Mouse (Mus musculus) MEL (cell line): ENCODE data around the gene Tshz2. TPM values are rescaled to one million over a fixed set of nuclear protein-coding genes. Genes with fewer than 3 reads are reported as not detected.

Experiments used
- DNase-seq: peaks from one replicate; pipeline ENCODE4 v3.0.0; 2011; ENCODE audit warnings: low read depth, low spot score
- H3K27ac ChIP-seq: 2 replicates; pipeline ENCODE4 v1.5.1; 2012; ENCODE audit warnings: low read depth, mild to moderate bottlenecking, control low read depth, low read length, moderate library complexity; ENCODE audit not compliant: control insufficient read depth
- H3K27me3 ChIP-seq, 2 experiments: fragments of 150-350 bp in 1 of 2; sonication (generic) in 1 of 2; 2 replicates each; pipeline ENCODE4 v1.6.1; 2012; ENCODE audit warnings: low read length in 2 of 2, mild to moderate bottlenecking in 2 of 2, improper control_type of control experiment in 1 of 2, moderate library complexity in 1 of 2; ENCODE audit not compliant: insufficient read depth in 2 of 2, control insufficient read depth in 1 of 2
- H3K36me3 ChIP-seq, 2 experiments: 2 replicates each; pipeline ENCODE4 v1.6.1; 2012 to 2014; ENCODE audit warnings: low read length in 2 of 2, improper control_type of control experiment in 1 of 2, inconsistent platforms in 1 of 2, mild to moderate bottlenecking in 1 of 2; ENCODE audit not compliant: insufficient read depth in 2 of 2, control insufficient read depth in 1 of 2
- H3K4me1 ChIP-seq, 2 experiments: fragments of 150-350 bp in 1 of 2; sonication (generic) in 1 of 2; 2 replicates each; pipeline ENCODE4 v1.6.1; 2012; ENCODE audit warnings: low read length in 2 of 2, improper control_type of control experiment in 1 of 2, mild to moderate bottlenecking in 1 of 2; ENCODE audit not compliant: insufficient read depth in 2 of 2, control insufficient read depth in 1 of 2
- H3K4me3 ChIP-seq, 2 experiments: fragments of 150-350 bp in 1 of 2; sonication (generic) in 1 of 2; 2 replicates each; pipeline ENCODE4 v1.5.1; 2012; ENCODE audit warnings: low read depth in 2 of 2, low read length in 2 of 2, mild to moderate bottlenecking in 2 of 2, moderate library complexity in 2 of 2, control low read depth in 1 of 2, improper control_type of control experiment in 1 of 2; ENCODE audit not compliant: control insufficient read depth in 1 of 2, insufficient read depth in 1 of 2
- H3K79me2 ChIP-seq: 2 replicates; pipeline ENCODE4 v1.6.1; 2012; ENCODE audit warnings: mild to moderate bottlenecking, low read length, moderate library complexity; ENCODE audit not compliant: control insufficient read depth, poor library complexity, insufficient read depth
- H3K9ac ChIP-seq: 2 replicates; pipeline ENCODE4 v1.6.1; 2012; ENCODE audit warnings: low read depth, mild to moderate bottlenecking, control low read depth, low read length, moderate library complexity; ENCODE audit not compliant: control insufficient read depth, poor library complexity, severe bottlenecking
- H3K9me3 ChIP-seq: fragments of 150-350 bp; sonication (generic); replicated peaks from 2 replicates; pipeline ENCODE4 v1.6.1; 2012; ENCODE audit warnings: mild to moderate bottlenecking, low read length, improper control_type of control experiment, moderate library complexity; ENCODE audit not compliant: insufficient read depth
- BHLHE40 ChIP-seq: IDR thresholded peaks from 2 replicates; pipeline ENCODE4 v1.6.1; 2012; ENCODE audit warnings: low read depth, mild to moderate bottlenecking, inconsistent platforms, low read length, improper control_type of control experiment, borderline replicate concordance
- CHD2 ChIP-seq: IDR thresholded peaks from 2 replicates; pipeline ENCODE4 v1.6.1; 2011; ENCODE audit warnings: low read length, improper control_type of control experiment
- CTCF ChIP-seq, 3 experiments: IDR thresholded peaks in 2 of 3; conservative IDR thresholded peaks in 1 of 3; 2 replicates each; pipeline ENCODE4 v1.5.1; 2011 to 2012; ENCODE audit warnings: low read length in 3 of 3, low read depth in 2 of 3, mild to moderate bottlenecking in 2 of 3, improper control_type of control experiment in 1 of 3, inconsistent platforms in 1 of 3, mixed read lengths in 1 of 3, moderate library complexity in 1 of 3; ENCODE audit not compliant: control insufficient read depth in 1 of 3, insufficient read depth in 1 of 3, poor library complexity in 1 of 3, severe bottlenecking in 1 of 3
- EP300 ChIP-seq, 2 experiments: IDR thresholded peaks; 2 replicates each; pipeline ENCODE4 v1.6.1; 2011; ENCODE audit warnings: improper control_type of control experiment in 2 of 2, low read length in 2 of 2, low read depth in 1 of 2, mild to moderate bottlenecking in 1 of 2
- GATA1 ChIP-seq: IDR thresholded peaks from 2 replicates; pipeline ENCODE4 v1.6.1; 2011; ENCODE audit warnings: low read depth, low read length, improper control_type of control experiment
- HCFC1 ChIP-seq: IDR thresholded peaks from 2 replicates; pipeline ENCODE4 v1.6.1; 2012; ENCODE audit warnings: low read depth, mild to moderate bottlenecking, inconsistent platforms, low read length, improper control_type of control experiment, moderate library complexity
- JUND ChIP-seq: IDR thresholded peaks from 2 replicates; pipeline ENCODE4 v1.6.1; 2011; ENCODE audit warnings: low read depth, mild to moderate bottlenecking, improper control_type of control experiment, low read length
- KAT2A ChIP-seq: conservative IDR thresholded peaks from 2 replicates; pipeline ENCODE4 v1.6.1; 2012; ENCODE audit warnings: low read depth, low read length, improper control_type of control experiment, inconsistent platforms
- MAFK ChIP-seq: IDR thresholded peaks from 2 replicates; pipeline ENCODE4 v1.6.1; 2011; ENCODE audit warnings: low read depth, mild to moderate bottlenecking, low read length, improper control_type of control experiment, borderline replicate concordance
- MEF2A ChIP-seq: IDR thresholded peaks from 2 replicates; pipeline ENCODE4 v1.6.1; 2014; ENCODE audit warnings: low read depth, mild to moderate bottlenecking, inconsistent platforms, low read length, improper control_type of control experiment; ENCODE audit not compliant: poor library complexity, insufficient replicate concordance, severe bottlenecking; ENCODE audit errors: extremely low read depth
- MYB ChIP-seq: IDR thresholded peaks from 2 replicates; pipeline ENCODE4 v1.6.1; 2011; ENCODE audit warnings: mild to moderate bottlenecking, low read depth, low read length, improper control_type of control experiment
- RCOR1 ChIP-seq: IDR thresholded peaks from 2 replicates; pipeline ENCODE4 v1.6.1; 2012; ENCODE audit warnings: low read depth, mild to moderate bottlenecking, inconsistent platforms, low read length, improper control_type of control experiment
- TAL1 ChIP-seq: IDR thresholded peaks from 2 replicates; pipeline ENCODE4 v1.6.1; 2012; ENCODE audit warnings: mild to moderate bottlenecking, inconsistent platforms, low read length, moderate library complexity, mixed read lengths
- TCF12 ChIP-seq: IDR thresholded peaks from 2 replicates; pipeline ENCODE4 v1.6.1; 2014; ENCODE audit warnings: low read depth, mild to moderate bottlenecking, inconsistent platforms, low read length, improper control_type of control experiment, moderate library complexity
- ZC3H11A ChIP-seq: IDR thresholded peaks from 2 replicates; pipeline ENCODE4 v1.6.1; 2012; ENCODE audit warnings: low read depth, mild to moderate bottlenecking, inconsistent platforms, low read length, improper control_type of control experiment
- ZMIZ1 ChIP-seq: IDR thresholded peaks from 2 replicates; pipeline ENCODE4 v1.6.1; 2012; ENCODE audit warnings: low read depth, mild to moderate bottlenecking, inconsistent platforms, low read length, improper control_type of control experiment, moderate library complexity
- polyA plus RNA-seq, 2 experiments: library from polyadenylated mRNA; stranded (reverse) in 1 of 2; unstranded in 1 of 2; fragments of >175 nt in 1 of 2; fragments of >200 nt in 1 of 2; gene quantifications; 2 replicates each; pipeline versions ENCODE4 v1.2.1 to v1.2.4; 2012; ENCODE audit warnings: low replicate concordance in 2 of 2, low read depth in 1 of 2; ENCODE audit not compliant: insufficient read length in 2 of 2, insufficient read depth in 1 of 2, missing spikeins in 1 of 2
- total RNA-seq: library from RNA; depleted of rRNA; stranded (reverse); fragments of 300-350 nt; gene quantifications from 2 replicates; pipeline ENCODE4 v1.2.3, GENCODE M21; 2012

The Tshz2 gene
- total and polyA plus RNA-seq, 3 experiments, result not detected

DNA sequence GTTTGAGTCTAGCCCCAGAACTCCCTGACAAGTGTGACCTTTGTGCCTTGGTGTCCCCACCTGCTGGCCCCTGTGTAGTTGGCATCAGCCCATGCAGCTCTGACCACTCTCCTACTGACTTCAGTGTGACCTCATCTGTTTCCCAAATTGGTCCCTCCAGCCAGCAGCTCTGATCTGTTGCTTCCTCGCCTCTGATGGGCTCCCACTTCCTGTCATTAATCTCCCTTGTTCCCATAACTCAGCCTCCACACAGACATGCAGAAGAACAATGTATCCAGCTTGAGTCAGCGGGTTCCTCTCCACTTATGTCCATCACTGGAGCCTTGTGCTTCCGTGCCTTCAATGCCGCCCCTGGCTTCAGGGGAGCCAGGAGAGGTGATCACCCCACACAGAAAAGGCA, 144.4 kb downstream of the Tshz2 start:
- Histone ChIP-seq H3K9me3 (no peaks in the 10 kb centered on the region), H3K4me3 (no peak overlapping the region), H3K27ac (no peak overlapping the region), H3K79me2 (no peaks in the 10 kb centered on the region), H3K4me1 (no peaks in the 10 kb centered on the region), H3K36me3 (no peaks in the 10 kb centered on the region), H3K9ac (no peak overlapping the region), H3K27me3 (no peaks in the 10 kb centered on the region)
- DNase-seq, result no peak
- TF ChIP-seq MEF2A, result no peak
- no peak for TF ChIP-seq BHLHE40
- TF ChIP-seq EP300 (IDR thresholded peaks at IDR 0.05; ENCODE audit: low read depth in 1 of 2, low read length in 2 of 2), result no peak
- no peak for TF ChIP-seq HCFC1
- TF ChIP-seq MYB, result no peak
- no peak for TF ChIP-seq CHD2
- no peak for TF ChIP-seq MAFK
- no peak for TF ChIP-seq GATA1
- TF ChIP-seq TCF12, result no peak
- TF ChIP-seq ZMIZ1, result no peak
- no peak for TF ChIP-seq JUND
- TF ChIP-seq RCOR1, result no peak
- no peak for TF ChIP-seq CTCF (IDR thresholded peaks at IDR 0.05 in 2 of 3, conservative IDR thresholded peaks at IDR 0.05 in 1 of 3; ENCODE audit: control insufficient read depth in 1 of 3, insufficient read depth in 1 of 3, low read depth in 2 of 3, low read length in 3 of 3, poor library complexity in 1 of 3, severe bottlenecking in 1 of 3)

GRCm38 (mm10) chr2:169777764-169778163, 145.0 kb downstream of the Tshz2 start:
- Histone ChIP-seq H3K79me2 (no peaks in the 10 kb centered on the region), H3K36me3 (no peaks in the 10 kb centered on the region), H3K27me3 (no peaks in the 10 kb centered on the region), H3K9me3 (no peaks in the 10 kb centered on the region), H3K4me1 (no peaks in the 10 kb centered on the region), H3K4me3 (no peak overlapping the region), H3K27ac (no peak overlapping the region), H3K9ac (no peak overlapping the region)
- TF ChIP-seq TAL1 (no peak), ZC3H11A (no peak), KAT2A (no peak)
- no peak for DNase-seq
